Mouse (Mus musculus): ENCODE data around the gene Pilra.

The Pilra gene

DNA sequence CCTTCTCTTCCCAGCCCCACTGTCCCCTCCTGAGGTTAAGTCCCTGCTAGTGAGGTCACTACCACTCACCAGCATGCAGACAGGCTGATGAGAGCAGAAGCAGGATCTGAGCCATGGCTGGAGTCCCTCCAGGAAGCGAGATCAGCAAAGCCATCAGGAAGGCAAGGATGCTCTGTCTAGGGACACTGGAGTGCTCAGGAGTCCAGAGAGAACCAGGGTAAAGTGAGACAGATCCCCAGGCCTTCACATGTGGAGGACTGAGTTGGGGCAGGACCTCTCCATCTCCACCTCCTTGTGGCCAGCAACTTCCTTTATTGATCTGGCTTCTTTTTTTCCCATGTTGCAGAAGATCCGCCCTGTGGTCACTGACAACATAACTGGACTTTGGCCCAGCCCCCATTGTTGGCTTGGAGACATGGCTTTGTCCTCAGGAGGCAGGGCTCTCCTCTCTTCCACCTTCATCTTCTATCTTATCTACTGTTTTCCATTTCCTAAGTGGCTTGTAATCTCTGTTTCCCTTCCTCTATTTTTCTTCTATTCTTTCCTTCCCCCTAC, at the start of gene Pilra:
Pilra (minus strand) TSS at position 316 of the 555 bp plus-strand sequence.
- WGBS: 60% methylated on average over 2 of the region's 2 CpGs

DNA sequence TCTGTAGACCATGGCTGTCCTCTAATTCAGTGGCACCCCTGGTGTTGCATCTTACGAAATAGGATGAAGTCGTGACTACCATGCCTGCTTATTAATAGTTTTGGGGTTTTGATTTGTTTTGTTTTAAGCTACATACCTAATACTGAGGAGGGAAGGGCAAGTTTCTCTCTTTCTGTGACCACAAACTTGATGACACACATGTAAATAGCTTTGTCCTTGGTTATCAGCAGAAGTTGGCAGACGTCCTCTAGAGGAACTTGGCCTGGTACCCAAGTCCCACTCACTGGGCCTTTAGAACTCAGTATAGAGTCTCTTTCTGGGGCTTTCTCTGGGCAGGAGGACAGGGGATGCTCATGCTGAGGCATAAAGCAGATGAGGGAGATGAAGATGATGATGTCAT, 47.3 kb upstream of the Pilra start:
- 83% methylated on average over 3 of the region's 3 CpGs for WGBS

DNA sequence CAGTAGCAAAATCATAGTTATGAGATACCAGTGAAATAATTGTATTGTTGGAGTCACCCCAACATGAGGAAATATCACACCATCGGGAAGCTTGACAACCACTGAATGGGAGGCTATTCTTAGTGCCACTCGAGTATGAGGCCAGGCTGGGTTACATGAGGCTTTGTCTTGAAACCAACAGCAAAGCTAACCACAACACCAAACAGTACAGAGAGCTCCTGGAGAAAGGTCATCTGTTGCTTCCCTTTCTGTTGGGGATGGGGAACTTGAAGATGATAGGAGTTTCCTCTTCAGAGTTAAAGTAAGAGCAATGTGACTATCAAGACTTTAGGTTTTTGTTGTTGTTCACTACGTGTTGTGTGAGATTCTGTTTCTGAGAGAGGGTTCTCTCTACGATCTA, 46.8 kb upstream of the Pilra start:
- whole genome bisulfite sequencing: 78% methylated on average over 4 of the region's 4 CpGs

DNA sequence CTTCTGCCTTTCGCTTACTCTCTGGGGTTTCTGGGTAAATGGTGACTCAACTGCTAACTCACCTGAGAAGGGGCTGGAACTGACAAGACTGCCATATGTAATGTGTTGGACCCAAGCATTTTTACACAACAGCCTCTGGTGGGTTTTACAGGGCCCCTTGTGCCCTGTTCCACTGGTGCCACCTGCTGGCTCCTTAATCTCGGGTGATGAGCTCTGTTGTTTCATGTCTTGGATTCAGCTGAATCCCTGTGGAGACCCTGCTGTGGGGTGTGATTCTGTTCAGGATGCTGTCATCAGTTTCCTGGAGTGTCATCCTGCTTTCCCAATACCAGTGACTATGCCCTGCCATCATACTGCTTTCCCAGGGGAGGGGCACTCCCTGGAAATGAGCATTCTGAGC, 41.8 kb upstream of the Pilra start:
- WGBS: 64% methylated on average over 2 of the region's 2 CpGs

DNA sequence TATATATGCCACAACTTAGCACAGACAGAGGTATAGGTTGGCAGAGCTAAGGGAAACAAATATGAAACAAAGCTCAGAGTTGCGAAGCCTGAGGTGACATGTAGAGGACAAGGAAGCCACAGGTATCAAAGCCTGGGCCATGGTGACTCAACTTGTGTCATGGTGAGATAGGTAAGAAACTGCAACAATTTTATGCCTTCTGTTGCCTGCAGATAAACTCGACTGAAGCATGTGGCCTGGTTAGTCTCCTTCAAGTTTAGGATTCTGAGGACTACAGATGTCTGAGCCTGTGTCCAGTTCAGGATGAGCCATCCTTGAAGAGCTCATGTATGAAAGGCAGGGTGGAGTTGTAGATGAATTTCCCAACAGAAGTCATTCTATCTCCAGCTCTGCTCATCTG, 39.0 kb upstream of the Pilra start:
- WGBS: 91% methylated on average over 2 of the region's 2 CpGs

DNA sequence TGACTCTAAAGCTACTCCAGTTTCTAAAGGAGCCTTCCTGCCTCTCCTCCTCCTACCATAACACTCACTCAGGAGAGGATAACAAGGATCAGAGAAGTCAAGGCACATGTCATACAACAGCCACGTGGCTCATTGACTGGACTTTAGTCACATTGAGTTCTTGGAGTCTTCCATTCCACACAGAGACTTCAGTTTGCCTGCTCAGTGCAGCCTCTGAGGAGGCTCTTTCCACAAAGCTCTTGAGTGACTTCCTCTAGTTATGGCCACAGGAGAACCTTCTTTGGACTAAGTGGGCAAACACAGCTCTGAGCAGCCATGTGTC, 36.3 kb upstream of the Pilra start:
- WGBS: 32% methylated on average over 1 of the region's 1 CpGs

DNA sequence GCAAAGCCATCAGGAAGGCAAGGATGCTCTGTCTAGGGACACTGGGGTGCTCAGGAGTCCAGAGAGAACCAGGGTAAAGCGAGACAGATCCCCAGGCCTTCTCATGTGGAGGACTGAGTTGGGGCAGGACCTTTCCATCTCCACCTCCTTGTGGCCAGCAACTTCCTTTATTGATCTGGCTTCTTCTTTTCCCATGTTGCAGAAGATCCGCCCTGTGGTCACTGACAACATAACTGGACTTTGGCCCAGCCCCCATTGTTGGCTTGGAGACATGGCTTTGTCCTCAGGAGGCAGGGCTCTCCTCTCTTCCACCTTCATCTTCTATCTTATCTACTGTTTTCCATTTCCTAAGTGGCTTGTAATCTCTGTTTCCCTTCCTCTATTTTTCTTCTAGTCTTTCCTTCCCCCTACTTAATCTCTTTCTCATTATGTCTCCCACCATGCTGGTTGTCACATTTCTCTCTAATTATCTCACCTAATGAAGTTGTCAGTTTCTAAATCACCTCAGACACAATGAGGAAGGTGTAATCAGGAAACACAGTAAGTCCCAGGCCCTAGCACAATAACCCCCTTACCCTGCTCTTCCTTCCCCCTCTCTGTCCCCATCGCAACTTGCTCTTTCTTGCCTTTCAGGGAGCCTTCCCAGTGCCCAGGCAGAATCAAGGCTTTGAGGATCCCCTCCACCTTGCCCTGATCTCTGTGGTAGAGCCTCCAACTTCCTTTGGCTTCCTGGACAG, 35.7 kb upstream of the Pilra start, which contains the start of gene Pilrb2:
Pilrb2 (minus strand) TSS at position 172 of the 737 bp plus-strand sequence.
- WGBS: 62% methylated on average over 3 of the region's 3 CpGs

DNA sequence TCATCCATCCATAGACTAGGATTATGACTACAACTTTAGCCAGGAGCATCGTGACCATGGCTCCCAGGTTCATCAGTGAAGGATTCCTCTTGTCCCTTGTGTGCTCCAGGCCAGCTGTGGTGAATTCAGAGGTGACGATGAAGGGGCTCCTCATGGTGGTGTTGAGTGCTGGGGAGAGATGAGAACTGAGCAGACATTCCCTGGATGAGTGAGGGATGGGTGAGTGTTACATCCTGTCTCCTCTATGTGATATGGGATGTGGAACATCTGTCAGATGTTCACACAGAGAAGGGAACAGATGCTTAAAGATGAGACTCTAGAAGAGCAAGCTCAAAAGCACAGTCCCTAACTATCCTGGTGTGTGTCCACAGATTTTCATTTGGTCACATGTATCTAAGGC, 32.5 kb upstream of the Pilra start:
- WGBS: 84% methylated on average over 2 of the region's 2 CpGs

DNA sequence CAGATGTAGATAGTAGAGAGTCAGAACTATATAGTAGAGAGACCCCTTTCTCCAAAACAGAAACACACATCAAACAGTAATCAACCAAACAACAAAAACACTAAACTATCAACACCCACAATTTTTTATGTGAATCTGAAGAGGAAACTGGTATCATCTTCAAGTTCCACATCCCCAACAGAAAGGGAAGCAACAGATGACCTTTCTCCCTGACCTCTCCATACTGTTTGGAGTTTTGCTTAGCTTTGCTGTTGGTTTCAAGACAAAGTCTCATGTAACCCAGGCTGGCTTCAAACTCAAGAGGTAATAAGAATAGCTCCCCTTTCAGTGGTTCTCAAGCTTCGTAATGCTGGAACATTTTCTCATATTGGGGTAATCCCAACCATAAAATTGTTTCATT, 27.9 kb upstream of the Pilra start:
- 98% methylated on average over 1 of the region's 1 CpGs for WGBS

DNA sequence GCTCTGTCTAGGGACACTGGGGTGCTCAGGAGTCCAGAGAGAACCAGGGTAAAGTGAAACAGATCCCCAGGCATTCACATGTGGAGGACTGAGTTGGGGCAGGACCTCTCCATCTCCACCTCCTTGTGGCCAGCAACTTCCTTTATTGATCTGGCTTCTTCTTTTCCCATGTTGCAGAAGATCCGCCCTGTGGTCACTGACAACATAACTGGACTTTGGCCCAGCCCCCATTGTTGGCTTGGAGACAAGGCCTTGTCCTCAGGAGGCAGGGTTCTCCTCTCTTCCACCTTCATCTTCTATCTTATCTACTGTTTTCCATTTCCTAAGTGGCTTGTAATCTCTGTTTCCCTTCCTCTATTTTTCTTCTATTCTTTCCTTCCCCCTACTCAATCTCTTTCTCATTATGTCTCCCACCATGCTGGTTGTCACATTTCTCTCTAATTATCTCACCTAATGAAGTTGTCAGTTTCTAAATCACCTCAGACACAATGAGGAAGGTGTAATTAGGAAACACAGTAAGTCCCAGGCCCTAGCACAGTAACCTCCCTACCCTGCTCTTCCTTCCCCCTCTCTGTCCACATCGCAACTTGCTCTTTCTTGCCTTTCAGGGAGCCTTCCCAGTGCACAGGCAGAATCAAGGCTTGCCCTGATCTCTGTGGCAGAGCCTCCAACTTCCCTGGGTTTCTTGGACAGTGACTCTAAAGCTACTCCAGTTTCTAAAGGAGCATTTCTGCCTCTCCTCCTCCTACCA, 22.1 kb upstream of the Pilra start, which contains the start of gene Pilrb1:
Pilrb1 (minus strand) TSS at position 147 of the 751 bp plus-strand sequence.
- whole genome bisulfite sequencing: 72% methylated on average over 2 of the region's 2 CpGs

DNA sequence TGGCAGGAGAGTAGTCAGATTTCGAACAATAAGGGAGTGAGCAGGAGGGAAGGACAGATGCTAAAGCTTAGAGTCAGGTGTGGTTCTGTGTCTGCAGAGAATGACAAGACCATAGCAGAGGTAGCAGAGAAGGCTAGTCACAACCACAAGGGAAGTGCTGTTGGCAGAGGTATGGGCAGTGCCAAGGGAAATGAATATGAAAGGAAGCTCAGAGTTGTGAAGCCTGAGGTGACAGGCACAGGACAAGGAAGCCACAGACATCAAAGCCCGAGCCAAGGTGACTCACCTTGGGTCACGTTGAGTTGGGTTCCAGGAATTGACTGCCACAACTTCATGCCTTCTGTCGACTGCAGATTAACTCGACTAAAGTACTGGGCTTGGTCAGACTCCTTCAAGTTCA, 20.8 kb upstream of the Pilra start:
- 79% methylated on average over 5 of the region's 5 CpGs for WGBS

DNA sequence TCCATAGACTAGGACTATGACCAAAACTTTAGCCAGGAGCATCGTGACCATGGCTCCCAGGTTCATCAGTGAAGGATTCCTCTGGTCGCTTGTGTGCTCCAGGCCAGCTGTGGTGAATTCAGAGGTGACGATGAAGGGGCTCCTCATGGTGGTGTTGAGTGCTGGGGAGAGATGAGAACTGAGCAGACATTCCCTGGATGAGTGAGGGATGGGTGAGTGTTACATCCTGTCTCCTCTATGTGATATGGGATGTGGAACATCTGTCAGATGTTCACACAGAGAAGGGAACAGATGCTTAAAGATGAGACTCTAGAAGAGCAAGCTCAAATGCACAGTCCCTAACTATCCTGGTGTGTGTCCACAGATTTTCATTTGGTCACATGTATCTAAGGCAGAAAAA, 18.8 kb upstream of the Pilra start:
- 89% methylated on average over 3 of the region's 3 CpGs for WGBS

DNA sequence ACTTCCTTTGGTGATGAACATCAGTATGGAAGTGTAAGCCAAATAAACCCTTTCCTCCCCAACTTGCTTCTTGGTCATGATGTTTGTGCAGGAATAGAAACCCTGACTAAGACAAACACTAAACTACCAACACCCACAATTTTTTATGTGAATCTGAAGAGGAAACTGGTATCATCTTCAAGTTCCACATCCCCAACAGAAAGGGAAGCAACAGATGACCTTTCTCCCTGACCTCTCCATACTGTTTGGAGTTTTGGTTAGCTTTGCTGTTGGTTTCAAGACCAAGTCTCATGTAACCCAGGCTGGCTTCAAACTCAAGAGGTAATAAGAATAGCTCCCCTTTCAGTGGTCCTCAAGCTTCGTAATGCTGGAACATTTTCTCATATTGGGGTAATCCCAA, 14.2 kb upstream of the Pilra start:
- WGBS: 98% methylated on average over 1 of the region's 1 CpGs

DNA sequence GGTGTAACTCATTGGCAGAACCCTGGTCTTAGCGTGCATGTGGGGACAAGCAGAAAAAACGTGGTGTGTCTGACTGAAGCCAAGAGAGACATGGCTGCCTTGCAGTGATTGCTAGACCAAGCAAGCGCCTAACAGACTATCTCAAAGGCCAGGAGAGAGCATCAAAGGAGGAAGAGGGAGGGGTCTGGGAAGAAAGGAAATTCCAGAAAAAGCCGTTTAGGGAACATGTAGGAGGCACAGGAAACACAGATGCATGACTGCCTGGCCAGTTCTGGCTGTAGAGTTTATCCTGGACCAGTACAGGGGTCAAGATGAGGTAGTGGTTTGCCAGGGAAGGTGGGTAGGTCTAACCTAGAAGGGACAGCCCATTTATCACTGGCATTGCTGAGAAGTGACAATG, 2.6 kb downstream of the Pilra start:
- 65% methylated on average over 4 of the region's 4 CpGs for WGBS

DNA sequence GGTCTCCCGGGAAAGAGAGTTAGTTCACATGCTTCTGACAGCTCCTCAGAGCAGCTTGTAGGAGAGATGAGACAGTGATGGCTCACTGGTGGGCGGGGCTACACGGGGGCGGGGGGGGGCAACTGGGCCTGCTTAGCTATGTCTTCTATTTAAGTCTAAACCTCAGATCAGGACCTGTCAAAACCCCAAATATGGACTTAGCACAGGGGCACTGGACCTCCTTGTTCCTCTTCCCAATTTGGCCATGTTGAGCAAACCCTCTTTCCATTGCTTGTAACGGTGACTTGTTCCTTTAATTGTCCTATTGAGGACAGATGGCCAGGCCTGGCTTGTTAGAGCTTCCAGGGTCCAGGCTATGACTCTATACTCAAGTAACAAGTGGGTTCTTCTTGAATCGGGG, 4.6 kb downstream of the Pilra start:
- 81% methylated on average over 6 of the region's 6 CpGs for WGBS

DNA sequence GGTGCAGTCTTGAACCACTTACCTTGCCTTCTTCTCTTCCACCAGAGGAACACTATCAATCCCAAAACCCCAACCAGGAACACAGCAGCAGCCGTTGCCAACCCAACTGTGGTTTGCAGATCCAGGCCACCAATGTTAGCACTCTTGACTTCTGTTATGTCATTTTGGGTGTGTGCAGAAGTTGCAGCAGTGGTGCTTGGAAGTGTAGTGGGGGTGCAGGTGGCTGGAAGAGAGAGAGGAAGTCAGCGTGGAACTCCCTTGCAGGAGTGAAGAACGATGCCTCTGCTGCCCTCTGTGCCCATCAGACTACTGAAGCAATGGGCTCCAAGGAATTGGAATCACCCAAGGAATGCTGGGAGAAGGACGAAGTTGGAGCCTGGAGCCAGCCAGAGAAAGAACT, 5.0 kb downstream of the Pilra start:
- 86% methylated on average over 4 of the region's 4 CpGs for WGBS

DNA sequence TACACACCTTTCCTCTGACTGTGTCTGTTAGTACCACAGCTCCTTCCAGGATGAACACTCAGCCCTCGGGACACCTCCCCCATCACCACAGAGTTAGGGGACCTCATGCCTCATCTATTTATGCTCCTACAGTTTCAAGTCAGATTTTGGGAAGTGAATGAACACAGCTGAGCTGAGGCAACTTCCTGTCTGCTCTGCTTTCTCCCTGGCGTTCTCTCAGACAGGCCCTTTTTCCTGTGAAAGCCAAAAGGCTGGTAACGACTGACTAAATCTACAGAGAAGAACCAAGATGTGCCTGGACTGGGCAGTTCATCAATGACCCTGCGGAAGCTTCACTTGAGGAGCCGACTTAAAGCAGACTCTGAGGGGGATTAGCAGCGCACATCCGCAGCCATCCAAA, 5.8 kb downstream of the Pilra start:
- 73% methylated on average over 7 of the region's 7 CpGs for WGBS

DNA sequence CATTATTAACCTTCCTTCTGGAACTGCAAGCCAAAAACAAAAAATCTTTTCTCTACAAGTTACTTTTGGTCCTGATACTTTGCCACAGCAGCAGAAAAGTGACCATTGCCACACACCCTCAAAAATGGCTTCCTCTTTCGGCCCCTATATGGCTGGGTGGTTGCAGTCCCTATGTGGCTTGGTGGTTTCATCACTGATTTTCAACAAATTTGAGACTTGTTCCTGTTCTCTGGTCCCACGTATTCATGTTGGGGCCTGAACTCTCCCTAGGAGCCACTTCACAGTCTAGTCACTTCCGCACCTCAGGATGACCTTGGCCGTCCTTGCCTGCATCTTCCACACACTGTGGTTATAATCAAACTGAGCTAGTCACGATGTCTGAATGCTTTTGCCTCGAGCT, 7.4 kb downstream of the Pilra start:
- 82% methylated on average over 6 of the region's 6 CpGs for WGBS

DNA sequence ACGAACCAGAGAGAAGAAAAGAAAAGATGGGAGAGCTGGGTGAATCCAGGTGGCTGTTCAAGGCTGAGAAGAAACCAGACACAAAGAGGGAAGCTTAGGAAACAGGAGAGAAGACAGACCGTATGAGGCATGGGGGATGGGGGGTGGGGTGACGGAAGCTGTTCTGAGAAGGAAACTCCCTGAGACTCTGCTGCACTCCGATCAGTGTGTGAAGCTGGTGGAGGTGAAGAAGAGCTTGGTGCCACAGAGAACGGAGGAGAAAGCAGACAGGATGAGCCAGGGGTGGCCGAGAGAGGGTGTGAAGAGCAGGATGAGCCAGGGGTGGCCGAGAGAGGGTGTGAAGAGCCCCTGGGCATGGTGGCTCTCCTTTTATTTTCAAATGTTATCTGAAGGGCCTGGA, 9.7 kb downstream of the Pilra start:
- 69% methylated on average over 7 of the region's 7 CpGs for WGBS

DNA sequence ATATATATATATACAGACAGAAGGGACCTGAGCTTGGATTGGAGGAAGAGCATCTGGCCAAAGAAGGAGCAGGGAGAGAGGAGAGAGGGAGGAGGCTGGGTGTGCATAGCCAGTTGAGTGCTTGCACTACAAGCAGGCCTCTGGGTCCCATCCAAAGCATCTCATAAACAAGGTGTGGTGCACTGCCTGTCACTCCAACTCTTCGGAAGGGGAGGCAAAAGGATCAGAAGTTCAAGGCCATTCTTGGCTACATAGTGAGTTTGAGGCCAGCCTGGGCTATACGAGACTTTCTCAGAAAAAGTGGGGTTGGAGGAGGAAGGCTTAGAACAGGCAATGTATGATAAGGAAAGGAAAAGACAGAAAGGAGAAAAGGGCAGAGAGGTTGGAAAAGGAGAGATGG, 10.1 kb downstream of the Pilra start:
- 82% methylated on average over 2 of the region's 2 CpGs for WGBS

DNA sequence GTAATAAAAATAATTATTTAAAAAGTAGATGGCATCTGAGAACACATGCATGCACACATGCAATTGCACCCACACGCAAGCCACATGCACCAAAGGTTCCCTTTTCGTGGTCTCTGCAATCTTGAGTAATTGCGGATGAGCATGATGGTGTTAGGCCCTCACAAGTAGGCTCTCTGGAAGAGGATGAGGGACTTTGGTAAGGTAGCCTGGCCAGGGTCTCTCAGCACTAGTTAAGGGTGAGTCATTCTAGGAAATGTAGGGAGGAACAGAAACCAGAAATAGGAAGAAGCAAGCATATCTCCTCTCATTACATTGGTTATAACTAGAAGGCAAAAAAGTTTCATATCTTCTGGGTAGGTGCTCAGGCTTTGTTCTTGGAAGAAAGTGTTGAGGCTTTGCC, 11.1 kb downstream of the Pilra start:
- WGBS: 90% methylated on average over 3 of the region's 3 CpGs

DNA sequence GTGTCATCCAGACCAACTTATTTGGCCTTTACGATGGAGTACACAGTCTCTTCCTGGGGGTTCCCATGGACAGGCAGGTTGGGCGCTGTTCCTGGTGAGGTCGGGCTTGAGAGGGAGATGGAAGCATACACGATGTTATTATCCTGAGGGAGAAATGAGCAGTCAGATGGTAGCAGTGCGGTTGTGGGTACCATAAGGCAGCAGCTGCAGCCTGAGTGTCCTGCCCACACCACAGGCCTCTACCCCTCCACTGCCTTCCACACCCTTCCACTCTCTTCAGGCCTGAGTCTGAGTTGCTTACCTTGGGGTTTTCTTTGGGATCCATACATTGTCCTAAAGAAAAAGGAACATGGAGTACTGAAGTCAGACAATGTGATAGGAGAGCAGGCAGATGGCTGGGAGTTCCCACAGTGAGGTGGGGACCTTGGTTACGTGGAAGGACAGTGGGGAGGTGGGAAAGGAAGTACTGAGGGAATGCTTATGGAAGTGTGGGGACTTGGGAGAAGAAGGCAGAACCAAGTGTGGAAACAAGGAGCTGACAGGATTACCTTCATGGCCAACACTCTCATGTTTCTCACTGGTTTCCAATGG, 12.5 kb downstream of the Pilra start:
- WGBS: 94% methylated on average over 6 of the region's 6 CpGs

DNA sequence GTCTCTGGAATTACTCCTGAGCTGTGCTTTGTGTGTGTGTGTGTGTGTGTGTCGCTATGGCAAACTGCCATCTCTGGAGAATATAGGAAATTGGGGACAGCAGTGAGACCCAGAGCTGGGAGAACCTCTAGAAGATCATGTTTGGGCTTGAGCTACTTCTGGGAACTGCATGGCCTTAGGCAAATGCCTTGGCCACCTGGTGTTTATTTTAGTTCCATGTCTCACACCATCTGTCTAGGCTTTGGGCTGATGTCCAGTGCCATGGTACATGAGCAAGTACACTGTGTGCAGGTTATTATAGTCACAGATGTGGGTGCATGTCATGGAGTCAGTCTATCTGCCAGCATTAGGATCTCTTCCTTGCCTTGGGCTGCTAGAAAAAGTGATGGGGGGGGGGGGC, 13.5 kb downstream of the Pilra start:
- 90% methylated on average over 1 of the region's 1 CpGs for WGBS

Data from cerebral cortex, adult 2 months (tissue).